Mouse (Mus musculus): ENCODE results near the gene Gm11084.

DNA sequence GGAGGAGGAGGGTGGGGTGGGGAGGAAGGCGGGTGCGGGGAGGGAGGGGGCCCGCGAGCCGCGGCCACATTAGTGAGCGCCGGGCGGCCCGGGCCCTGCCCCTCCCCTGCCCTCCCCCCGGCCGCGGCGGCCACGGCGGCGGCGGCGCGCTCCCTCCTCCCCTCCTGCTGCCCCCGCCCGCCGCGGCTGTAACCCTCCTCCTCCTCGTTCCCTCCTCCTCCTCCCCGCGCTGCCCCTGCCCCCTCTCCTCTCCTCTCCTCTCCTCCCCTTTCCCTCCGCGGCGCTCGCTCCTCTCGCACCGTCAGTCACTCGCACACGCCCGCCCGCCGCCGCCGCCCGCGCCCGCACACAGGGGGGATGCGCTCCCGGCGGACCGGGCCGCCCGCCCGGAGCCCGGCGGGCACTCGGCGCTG is 6.9 kb downstream of the Gm11084 start:
- no peak for TF ChIP-seq GATA1 (IDR thresholded peaks at IDR 0.05; ENCODE audit: borderline replicate concordance, low read length)
- no peak for TF ChIP-seq FLI1 (IDR thresholded peaks at IDR 0.05; ENCODE audit: low read length)
